Mouse (Mus musculus) lung, postnatal 0 days (tissue): ENCODE measurements around the gene Akap12.

Experiments used
- CTCF ChIP-seq: IDR thresholded peaks from 2 replicates; pipeline ENCODE4 v1.5.1; 2016; ENCODE audit warnings: antibody characterized with exemption, mild to moderate bottlenecking
- EP300 ChIP-seq: IDR thresholded peaks from 2 replicates; pipeline ENCODE4 v1.6.1; 2016; ENCODE audit warnings: antibody characterized with exemption, mild to moderate bottlenecking, control low read depth

DNA sequence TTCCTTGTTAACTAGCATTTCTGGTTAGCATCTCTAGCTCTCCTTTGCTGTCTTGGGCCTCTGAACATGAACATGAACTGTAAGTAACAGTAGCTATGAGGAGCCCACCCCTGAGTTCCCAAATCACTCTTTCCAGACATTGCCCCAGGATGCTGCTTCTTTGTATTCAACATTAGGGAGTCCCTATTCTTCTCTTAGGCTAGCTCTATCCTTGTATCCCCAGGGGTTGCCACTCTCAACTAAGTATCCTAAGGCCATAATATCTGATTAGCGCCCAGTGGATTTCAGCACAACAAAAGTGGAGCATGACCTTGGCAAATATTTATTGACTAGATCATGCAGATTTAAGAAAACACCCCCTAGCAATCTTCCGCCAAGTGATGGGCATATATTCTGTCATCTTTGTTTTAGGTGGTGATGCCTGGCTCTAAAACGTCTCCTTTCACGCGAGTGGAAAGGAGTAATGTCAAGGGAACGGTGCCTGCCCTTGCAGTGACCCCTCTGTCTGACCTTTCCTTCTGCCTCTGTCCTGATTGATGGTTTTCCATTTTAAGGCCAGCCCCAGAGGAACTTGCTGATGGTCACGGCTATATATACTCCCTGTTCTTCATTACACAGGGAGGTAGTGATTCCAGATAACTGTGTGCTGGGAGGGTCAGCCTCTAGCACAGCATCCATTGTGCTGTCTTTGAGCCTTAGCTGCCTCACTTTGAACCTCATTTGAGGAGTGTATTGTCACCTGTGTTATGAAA lies 66.2 kb downstream of the Akap12 start:
- TF ChIP-seq CTCF, result no peak
- no peak for TF ChIP-seq EP300
